In genomic region chr8:111690960-111691445, GRCm38 (mm10) we compare ENCODE assay signal across 22 mouse cellular contexts. TPM values are rescaled to one million over a fixed set of nuclear protein-coding genes. Genes with fewer than 3 reads are reported as not detected.
DNase-seq lines count a peak whose midpoint lies in the region; ATAC-seq and TF ChIP-seq lines count a peak whose summit lies in the region.
"Had no signal": no experiment of that assay in that cellular context is flagged by ENCODE, and none has a peak within 500 bp of the region (broad histone marks: within the 10 kb centered on the region; RNA-seq: fewer than 3 reads in every experiment).

Gene Ctrb1 (minus strand): TSS chr8:111691010.

- no peaks in the 10 kb centered on the region for H3K9me3 ChIP-seq in neural tube, embryonic 11.5 days (ENCODE audit: control insufficient read depth, low read length)
- no peaks in the 10 kb centered on the region for H3K9me3 ChIP-seq in neural tube, embryonic 15.5 days (replicated peaks)
- no peaks in the 10 kb centered on the region for H3K9me3 ChIP-seq in intestine, embryonic 14.5 days (ENCODE audit: control insufficient read depth, low read length)
- H3K9me3 ChIP-seq in stomach, embryonic 16.5 days (replicated peaks; ENCODE audit: control insufficient read depth, low read length), result no peaks in the 10 kb centered on the region
- no peaks in the 10 kb centered on the region for H3K9me3 ChIP-seq in midbrain, embryonic 15.5 days
- H3K9me3 ChIP-seq: hindbrain, embryonic 12.5 days had no signal

- no peaks in the 10 kb centered on the region for H3K27me3 ChIP-seq in neural tube, embryonic 11.5 days (ENCODE audit: control insufficient read depth, insufficient read depth, low read length)
- no peaks in the 10 kb centered on the region for H3K27me3 ChIP-seq in neural tube, embryonic 15.5 days (replicated peaks)
- no peaks in the 10 kb centered on the region for H3K27me3 ChIP-seq in intestine, embryonic 14.5 days (replicated peaks; ENCODE audit: control insufficient read depth, insufficient read depth, low read length)
- H3K27me3 ChIP-seq in myocyte (ENCODE audit: control insufficient read depth, insufficient read depth, insufficient read length), result no peaks in the 10 kb centered on the region
- H3K27me3 ChIP-seq in stomach, embryonic 16.5 days (ENCODE audit: control insufficient read depth, insufficient read depth, low read length), result no peaks in the 10 kb centered on the region
- no peaks in the 10 kb centered on the region for H3K27me3 ChIP-seq in midbrain, embryonic 15.5 days (replicated peaks)
- H3K27me3 ChIP-seq: embryonic facial prominence, embryonic 13.5 days; forebrain, embryonic 13.5 days; hindbrain, embryonic 12.5 days had no signal

- 73% methylated on average over 2 of the region's 2 CpGs for WGBS in neural tube, embryonic 11.5 days
- 89% methylated on average over 2 of the region's 2 CpGs for WGBS in neural tube, embryonic 15.5 days
- 80% methylated on average over 2 of the region's 2 CpGs for WGBS in intestine, embryonic 14.5 days
- WGBS in stomach, embryonic 16.5 days, result 78% methylated on average over 2 of the region's 2 CpGs
- 87% methylated on average over 2 of the region's 2 CpGs for WGBS in midbrain, embryonic 15.5 days

- no peak within 1 kb of the TSS for H3ac ChIP-seq in myocyte (ENCODE audit: control insufficient read depth, insufficient read length)

- TF ChIP-seq POLR2A in myocyte (IDR thresholded peaks at IDR 0.05; ENCODE audit: insufficient read length, low read depth), result no peak

- H3K4me3 ChIP-seq in neural tube, embryonic 11.5 days (ENCODE audit: low read depth, low read length), result no peak within 1 kb of the TSS
- no peak within 1 kb of the TSS for H3K4me3 ChIP-seq in neural tube, embryonic 15.5 days (replicated peaks)
- H3K4me3 ChIP-seq in intestine, embryonic 14.5 days (ENCODE audit: low read depth, low read length), result no peak within 1 kb of the TSS
- no peak within 1 kb of the TSS for H3K4me3 ChIP-seq in myocyte
- no peak within 1 kb of the TSS for H3K4me3 ChIP-seq in stomach, embryonic 16.5 days (replicated peaks; ENCODE audit: low read length)
- no peak within 1 kb of the TSS for H3K4me3 ChIP-seq in midbrain, embryonic 15.5 days
- H3K4me3 ChIP-seq: embryonic facial prominence, embryonic 13.5 days; forebrain, embryonic 13.5 days; gastrocnemius, adult 2 months; hindbrain, embryonic 12.5 days had no signal

- H3K79me2 ChIP-seq in myocyte (ENCODE audit: control insufficient read depth, insufficient read depth), result no peaks in the 10 kb centered on the region

- no peak within 1 kb of the TSS for H3K4me2 ChIP-seq in neural tube, embryonic 11.5 days (ENCODE audit: low read depth)
- H3K4me2 ChIP-seq in neural tube, embryonic 15.5 days, result no peak within 1 kb of the TSS
- no peak within 1 kb of the TSS for H3K4me2 ChIP-seq in intestine, embryonic 14.5 days (ENCODE audit: low read length)
- H3K4me2 ChIP-seq in myocyte (ENCODE audit: low read depth), result no peak within 1 kb of the TSS
- H3K4me2 ChIP-seq in stomach, embryonic 16.5 days (ENCODE audit: low read depth, low read length), result no peak within 1 kb of the TSS
- H3K4me2 ChIP-seq in midbrain, embryonic 15.5 days, result no peak within 1 kb of the TSS
- H3K4me2 ChIP-seq: embryonic facial prominence, embryonic 13.5 days; forebrain, embryonic 13.5 days; hindbrain, embryonic 12.5 days had no signal

- H3K9ac ChIP-seq in neural tube, embryonic 11.5 days (ENCODE audit: low read length), result no peak within 1 kb of the TSS
- H3K9ac ChIP-seq in neural tube, embryonic 15.5 days (replicated peaks), result no peak within 1 kb of the TSS
- no peak within 1 kb of the TSS for H3K9ac ChIP-seq in intestine, embryonic 14.5 days (ENCODE audit: low read length)
- H3K9ac ChIP-seq in stomach, embryonic 16.5 days (ENCODE audit: low read length), result no peak within 1 kb of the TSS
- no peak within 1 kb of the TSS for H3K9ac ChIP-seq in midbrain, embryonic 15.5 days
- H3K9ac ChIP-seq: embryonic facial prominence, embryonic 13.5 days; forebrain, embryonic 13.5 days; forebrain, postnatal 0 days; hindbrain, embryonic 12.5 days had no signal

- H3K36me3 ChIP-seq in neural tube, embryonic 11.5 days (ENCODE audit: control insufficient read depth, insufficient read depth, low read length), result no peaks in the 10 kb centered on the region
- no peaks in the 10 kb centered on the region for H3K36me3 ChIP-seq in neural tube, embryonic 15.5 days
- no peaks in the 10 kb centered on the region for H3K36me3 ChIP-seq in intestine, embryonic 14.5 days (ENCODE audit: control insufficient read depth, insufficient read depth, low read length)
- H3K36me3 ChIP-seq in myocyte (ENCODE audit: control insufficient read depth, insufficient read depth), result no peaks in the 10 kb centered on the region
- H3K36me3 ChIP-seq in stomach, embryonic 16.5 days (ENCODE audit: control insufficient read depth, insufficient read depth, low read length), result no peaks in the 10 kb centered on the region
- no peaks in the 10 kb centered on the region for H3K36me3 ChIP-seq in midbrain, embryonic 15.5 days (replicated peaks)
- H3K36me3 ChIP-seq: embryonic facial prominence, embryonic 13.5 days; hindbrain, embryonic 12.5 days had no signal

- DNase-seq in neural tube, embryonic 11.5 days (ENCODE audit: low spot score), result peak; percentile 5
- DNase-seq in intestine, embryonic 14.5 days (ENCODE audit: low spot score), result no peak
- DNase-seq in left cerebral cortex, adult 11 months (ENCODE audit: low spot score), result no peak
- DNase-seq: adrenal gland, postnatal 10 days; cerebellum, adult 11 months; cerebellum, adult 9-10 months; cerebellum, postnatal 25 days; forebrain, postnatal 0 days; gastrocnemius, adult 2 months; gastrocnemius, postnatal 25 days; heart, adult 11 months; heart, postnatal 10 days; heart, postnatal 4 days had no signal

- no peaks in the 10 kb centered on the region; the same call in 1 of the 2 replicates for H3K4me1 ChIP-seq in neural tube, embryonic 11.5 days (ENCODE audit: control insufficient read depth, insufficient read depth, low read length)
- H3K4me1 ChIP-seq in neural tube, embryonic 15.5 days, result 0 out of 2 replicates have a peak, but pooled peaks cover 3% of the 10 kb centered on the region
- no peaks in the 10 kb centered on the region for H3K4me1 ChIP-seq in intestine, embryonic 14.5 days (replicated peaks; ENCODE audit: control insufficient read depth, insufficient read depth, low read length)
- no peaks in the 10 kb centered on the region for H3K4me1 ChIP-seq in stomach, embryonic 16.5 days (ENCODE audit: control insufficient read depth, insufficient read depth, low read length)
- no peaks in the 10 kb centered on the region for H3K4me1 ChIP-seq in midbrain, embryonic 15.5 days
- H3K4me1 ChIP-seq: embryonic facial prominence, embryonic 13.5 days; forebrain, embryonic 13.5 days; hindbrain, embryonic 12.5 days had no signal

- no peak for ATAC-seq in neural tube, embryonic 11.5 days (ENCODE audit: insufficient read depth, low FRiP score, low TSS enrichment)
- ATAC-seq in neural tube, embryonic 15.5 days (ENCODE audit: low FRiP score), result no peak
- ATAC-seq in intestine, embryonic 14.5 days (replicated peaks; ENCODE audit: low FRiP score, low TSS enrichment, low read depth), result no peak
- 0 out of 2 replicates have a peak, but pooled peaks have one; percentile 13 for ATAC-seq in stomach, embryonic 16.5 days (ENCODE audit: insufficient read depth, low FRiP score)
- no peak for ATAC-seq in midbrain, embryonic 15.5 days (replicated peaks)
- no peak for ATAC-seq in frontal cortex, adult (ENCODE audit: low TSS enrichment)
- ATAC-seq: forebrain, embryonic 13.5 days; forebrain, postnatal 0 days had no signal

- H3K27ac ChIP-seq in neural tube, embryonic 11.5 days (ENCODE audit: low read depth, low read length), result no peak within 1 kb of the TSS
- H3K27ac ChIP-seq in neural tube, embryonic 15.5 days (replicated peaks), result no peak within 1 kb of the TSS
- no peak within 1 kb of the TSS for H3K27ac ChIP-seq in intestine, embryonic 14.5 days (ENCODE audit: low read depth)
- H3K27ac ChIP-seq in stomach, embryonic 16.5 days (ENCODE audit: low read length), result no peak within 1 kb of the TSS
- no peak within 1 kb of the TSS for H3K27ac ChIP-seq in midbrain, embryonic 15.5 days
- H3K27ac ChIP-seq: embryonic facial prominence, embryonic 13.5 days; forebrain, embryonic 13.5 days; gastrocnemius, adult 2 months; hindbrain, embryonic 12.5 days had no signal

TF ChIP-seq in myocyte, 11 proteins besides CTCF, POLR2A, EP300 and RAD21:
- 0 out of 2 replicates have a peak, but pooled peaks have one; percentile 40 for TF ChIP-seq CEBPB (IDR thresholded peaks at IDR 0.05; ENCODE audit: insufficient read depth, poor library complexity, severe bottlenecking)
- TF ChIP-seq REST (IDR thresholded peaks at IDR 0.05; ENCODE audit: insufficient read depth, insufficient read length), result no peak
- peak in 2 of 3 experiments; percentile 44 to 65 for TF ChIP-seq MYOD1 (IDR thresholded peaks at IDR 0.05; ENCODE audit: control insufficient read depth in 1 of 3, insufficient read length in 2 of 3, low read depth in 2 of 3)
- peak in 2 of 3 experiments; percentile 53 to 87 for TF ChIP-seq MYOG (IDR thresholded peaks at IDR 0.05; ENCODE audit: control insufficient read depth in 1 of 3, insufficient read depth in 1 of 3, insufficient read length in 2 of 3, low read depth in 2 of 3)
- peak; percentile 38 for TF ChIP-seq TCF12 (IDR thresholded peaks at IDR 0.05; ENCODE audit: insufficient read depth, poor library complexity, severe bottlenecking)

RNA-seq across cellular contexts. Expression of gene Ctrb1, which starts in this region (rescaled TPM):
- polyA plus RNA-seq in neural tube, embryonic 11.5 days (2014; fragmentation: Nextera tagmentation; extraction: Ambion mirVana), result not detected in 2 replicates
- 25.6 TPM in 1 of 2 replicates, not detected in the other for polyA plus RNA-seq in neural tube, embryonic 15.5 days (2015; fragmentation: Nextera tagmentation; extraction: Ambion mirVana)
- polyA plus RNA-seq in intestine, embryonic 14.5 days (2014; fragmentation: Nextera tagmentation; extraction: Ambion mirVana), result 387 TPM in 1 of 2 replicates, not detected in the other
- 85.4 TPM for polyA plus RNA-seq in myocyte (2012; fragmentation: generic; extraction: Trizol)
- 3,395 and 3,754 TPM in 2 replicates for polyA plus RNA-seq in stomach, embryonic 16.5 days (2015; fragmentation: Nextera tagmentation; extraction: Ambion mirVana)
- polyA plus RNA-seq in midbrain, embryonic 15.5 days (2015; fragmentation: Nextera tagmentation; extraction: Ambion mirVana), result 2.5 TPM in 1 of 2 replicates, not detected in the other
- polyA plus RNA-seq: embryonic facial prominence, embryonic 13.5 days; forebrain, postnatal 0 days; heart, embryonic 14.5 days; hindbrain, embryonic 12.5 days had no signal

Comparison
In these comparisons a context has a peak if more than half of its experiments do, and no peak if none do; other contexts are left out.
1. Peak in DNase-seq in neural tube, embryonic 11.5 days; RNA of the gene not detected or under 1 TPM.